Mouse (Mus musculus) stomach, postnatal 0 days (tissue): ENCODE measurements at regions not wholly inside any gene's neighbourhood (a gene's known extent, or its start where the extent isn't known, plus 50 kb on each side); places are given as distances from the start of the nearest gene placed in this dataset.

ENCODE experiments used
- ATAC-seq: fragments of 200-750 bp; cut with Nextera tagmentation; 2 replicates; pipeline ENCODE4 v1.8.0; 2017; ENCODE audit not compliant: low FRiP score, low TSS enrichment
- DNase-seq: peaks from one replicate; pipeline ENCODE4 v3.0.0-alpha.2; 2016; ENCODE audit warnings: low spot score
- H3K27ac ChIP-seq: fragments of 300-500 bp; sonication (generic); replicated peaks from 2 replicates; pipeline ENCODE4 v1.5.1; 2014; ENCODE audit warnings: mild to moderate bottlenecking, control low read depth
- H3K27me3 ChIP-seq: fragments of 300-500 bp; sonication (generic); 2 replicates; pipeline ENCODE4 v1.6.1; 2014; ENCODE audit warnings: low read length; ENCODE audit not compliant: control insufficient read depth, insufficient read depth
- H3K36me3 ChIP-seq: fragments of 300-500 bp; sonication (generic); 2 replicates; pipeline ENCODE4 v1.6.1; 2014; ENCODE audit warnings: low read length, mixed read lengths; ENCODE audit not compliant: control insufficient read depth, insufficient read depth
- H3K4me1 ChIP-seq: fragments of 300-500 bp; sonication (generic); replicated peaks from 2 replicates; pipeline ENCODE4 v1.6.1; 2014; ENCODE audit warnings: antibody characterized with exemption; ENCODE audit not compliant: control insufficient read depth, insufficient read depth
- H3K4me2 ChIP-seq: fragments of 300-500 bp; sonication (generic); replicated peaks from 2 replicates; pipeline ENCODE4 v1.6.1; 2014; ENCODE audit warnings: low read depth, mild to moderate bottlenecking, control low read depth, moderate library complexity
- H3K4me3 ChIP-seq: fragments of 300-500 bp; sonication (generic); 2 replicates; pipeline ENCODE4 v1.5.1; 2014; ENCODE audit warnings: low read depth, low read length, control low read depth
- H3K9ac ChIP-seq: fragments of 300-500 bp; sonication (generic); 2 replicates; pipeline ENCODE4 v1.6.1; 2014; ENCODE audit warnings: mild to moderate bottlenecking, low read length, control low read depth, mixed read lengths
- H3K9me3 ChIP-seq: fragments of 300-500 bp; sonication (generic); 2 replicates; pipeline ENCODE4 v1.6.1; 2016; ENCODE audit warnings: low read length; ENCODE audit not compliant: control insufficient read depth
- CTCF ChIP-seq: IDR thresholded peaks from 2 replicates; pipeline ENCODE4 v1.5.1; 2016; ENCODE audit warnings: antibody characterized with exemption, low read depth, mild to moderate bottlenecking, moderate library complexity
- EP300 ChIP-seq: optimal IDR thresholded peaks from 2 replicates; pipeline ENCODE3; 2016; ENCODE audit warnings: antibody characterized with exemption
- WGBS: fragments of 180-500 bp; shearing (Covaris S2); extraction: QIAGEN DNeasy Blood & Tissue Kit; methylation state at CpG from one replicate; pipeline ENCODE4 v1.1.7; 2014; 5-methylcytosine and 5-hydroxymethylcytosine counted together

GRCm38 (mm10) chr9:59143610-59144009 lies 107.4 kb upstream of the Neo1 start:
- Histone ChIP-seq H3K36me3 (no peaks in the 10 kb centered on the region), H3K4me2 (no peak overlapping the region), H3K9ac (no peak overlapping the region), H3K4me1 (no peaks in the 10 kb centered on the region), H3K27me3 (no peaks in the 10 kb centered on the region), H3K27ac (no peak overlapping the region), H3K4me3 (no peak overlapping the region), H3K9me3 (no peaks in the 10 kb centered on the region)
- peak; percentile 89 for ATAC-seq
- TF ChIP-seq EP300 (no peak), CTCF (no peak)
- WGBS, result 73% methylated on average over 4 of the region's 4 CpGs
- peak; percentile 58 for DNase-seq

- DNase-seq, result peak; percentile 29
- H3K9ac ChIP-seq, result no peak overlapping the region
- 24% methylated on average over 15 of the region's 15 CpGs for WGBS
These were observed 98.2 kb upstream of the Neo1 start for GRCm38 (mm10) chr9:59134171-59135041.

GRCm38 (mm10) chr9:59129699-59130340 lies 93.6 kb upstream of the Neo1 start:
- DNase-seq (no peak), ATAC-seq (no peak)
- Histone ChIP-seq H3K27me3 (no peaks in the 10 kb centered on the region), H3K9ac (no peak overlapping the region), H3K36me3 (no peaks in the 10 kb centered on the region), H3K4me3 (no peak overlapping the region), H3K4me2 (no peak overlapping the region), H3K9me3 (no peaks in the 10 kb centered on the region), H3K4me1 (peaks cover 2% of the 10 kb centered on the region; the same call in 1 of the 2 replicates), H3K27ac (no peak overlapping the region)
- TF ChIP-seq EP300, result no peak
- no peak for TF ChIP-seq CTCF
- 78% methylated on average over 9 of the region's 9 CpGs for WGBS

More at GRCm38 (mm10) chr9:59134171-59135041, 98.2 kb upstream of the Neo1 start:
- no peaks in the 10 kb centered on the region for H3K27me3 ChIP-seq
- peak; percentile 47; the same call in 1 of the 2 replicates for ATAC-seq
- H3K36me3 ChIP-seq, result no peaks in the 10 kb centered on the region
- H3K9me3 ChIP-seq, result no peaks in the 10 kb centered on the region
- TF ChIP-seq CTCF (0 out of 2 replicates have a peak, but pooled peaks have one; percentile 5), EP300 (no peak)
- H3K27ac ChIP-seq, result peak overlapping the region; percentile 53
- peak overlapping the region; percentile 41 for H3K4me2 ChIP-seq
- H3K4me3 ChIP-seq, result peak overlapping the region; percentile 4; the same call in 1 of the 2 replicates
- peaks cover 2% of the 10 kb centered on the region; the same call in 1 of the 2 replicates for H3K4me1 ChIP-seq

- H3K36me3 ChIP-seq, result no peaks in the 10 kb centered on the region
- TF ChIP-seq CTCF (no peak), EP300 (no peak)
- peaks cover 2% of the 10 kb centered on the region; the same call in 1 of the 2 replicates for H3K4me1 ChIP-seq
- no peaks in the 10 kb centered on the region for H3K27me3 ChIP-seq
- 80% methylated on average over 1 of the region's 1 CpGs for WGBS
- DNase-seq (no peak), ATAC-seq (no peak)
- no peaks in the 10 kb centered on the region for H3K9me3 ChIP-seq
- H3K4me3 ChIP-seq, result no peak overlapping the region
- H3K27ac ChIP-seq, result no peak overlapping the region
- H3K4me2 ChIP-seq, result no peak overlapping the region
- H3K9ac ChIP-seq, result no peak overlapping the region
These were observed 93.0 kb upstream of the Neo1 start for GRCm38 (mm10) chr9:59129252-59129651.

- ATAC-seq (no peak), DNase-seq (no peak)
- Histone ChIP-seq H3K4me1 (no peaks in the 10 kb centered on the region), H3K4me2 (no peak overlapping the region), H3K27me3 (no peaks in the 10 kb centered on the region), H3K27ac (no peak overlapping the region), H3K36me3 (no peaks in the 10 kb centered on the region), H3K9me3 (no peaks in the 10 kb centered on the region), H3K9ac (no peak overlapping the region), H3K4me3 (no peak overlapping the region)
- TF ChIP-seq CTCF (no peak), EP300 (no peak)
- 75% methylated on average over 2 of the region's 2 CpGs for WGBS
These were observed 91.8 kb upstream of the Neo1 start for GRCm38 (mm10) chr9:59128023-59128422.

GRCm38 (mm10) chr9:59125886-59126285 lies 89.6 kb upstream of the Neo1 start:
- no peak for DNase-seq
- Histone ChIP-seq H3K36me3 (no peaks in the 10 kb centered on the region), H3K4me3 (no peak overlapping the region), H3K4me1 (no peaks in the 10 kb centered on the region), H3K27me3 (no peaks in the 10 kb centered on the region), H3K27ac (no peak overlapping the region), H3K9me3 (no peaks in the 10 kb centered on the region), H3K4me2 (no peak overlapping the region), H3K9ac (no peak overlapping the region)
- no peak for ATAC-seq
- WGBS, result 80% methylated on average over 6 of the region's 6 CpGs
- TF ChIP-seq CTCF, result no peak
- no peak for TF ChIP-seq EP300
